Mouse (Mus musculus) limb, embryonic 12.5 days (tissue): Measurements from ENCODE around the gene Myo16. TPM values are rescaled to one million over a fixed set of nuclear protein-coding genes. Genes with fewer than 3 reads are reported as not detected.

ENCODE experiments used
- ATAC-seq: fragments of 200-750 bp; cut with Nextera tagmentation; 2 replicates; pipeline ENCODE4 v1.8.0; 2017; ENCODE audit warnings: low read depth, moderate TSS enrichment; ENCODE audit not compliant: insufficient number of reproducible peaks, insufficient read depth, low FRiP score, low TSS enrichment
- H3K27ac ChIP-seq: fragments of 300-500 bp; sonication (generic); 2 replicates; pipeline ENCODE4 v1.5.1; 2016; ENCODE audit warnings: mild to moderate bottlenecking, moderate library complexity
- H3K27me3 ChIP-seq: fragments of 300-500 bp; sonication (generic); 2 replicates; pipeline ENCODE4 v1.6.1; 2016; ENCODE audit warnings: mild to moderate bottlenecking, moderate library complexity
- H3K36me3 ChIP-seq: fragments of 300-500 bp; sonication (generic); 2 replicates; pipeline ENCODE4 v1.6.1; 2016; ENCODE audit warnings: mild to moderate bottlenecking, moderate library complexity
- H3K4me1 ChIP-seq: fragments of 300-500 bp; sonication (generic); replicated peaks from 2 replicates; pipeline ENCODE4 v1.6.1; 2016
- H3K4me2 ChIP-seq: fragments of 300-500 bp; sonication (generic); 2 replicates; pipeline ENCODE4 v1.6.1; 2016; ENCODE audit warnings: mild to moderate bottlenecking, moderate library complexity
- H3K4me3 ChIP-seq: fragments of 300-500 bp; sonication (generic); replicated peaks from 2 replicates; pipeline ENCODE4 v1.5.1; 2016; ENCODE audit warnings: mild to moderate bottlenecking
- H3K9ac ChIP-seq: fragments of 300-500 bp; sonication (generic); replicated peaks from 2 replicates; pipeline ENCODE4 v1.6.1; 2016; ENCODE audit warnings: mild to moderate bottlenecking, moderate library complexity
- H3K9me3 ChIP-seq: fragments of 300-500 bp; sonication (generic); 2 replicates; pipeline ENCODE4 v1.6.1; 2016; ENCODE audit warnings: mild to moderate bottlenecking, moderate library complexity
- WGBS: fragments of 180-500 bp; shearing (Covaris S2); methylation state at CpG from one replicate; pipeline ENCODE4 v1.1.7; 2016; 5-methylcytosine and 5-hydroxymethylcytosine counted together
- polyA plus RNA-seq: library from polyadenylated mRNA; unstranded; fragments of >200 nt; fragmentation: Nextera tagmentation; extraction: Ambion mirVana; gene quantifications from 2 replicates; pipeline ENCODE4 v1.2.1, GENCODE M21; 2016

Gene Myo16
- polyA plus RNA-seq, 1 experiment from 2014 or later: 0.50 TPM

- H3K36me3 ChIP-seq: no peaks in the 10 kb centered on the region
- no peaks in the 10 kb centered on the region for H3K9me3 ChIP-seq
- ATAC-seq: no peak
- whole genome bisulfite sequencing: 90% methylated on average over 3 of the region's 3 CpGs
- H3K4me3 ChIP-seq: no peak overlapping the region
- no peak overlapping the region for H3K27ac ChIP-seq
- no peak overlapping the region for H3K4me2 ChIP-seq
- H3K4me1 ChIP-seq: peaks cover 10% of the 10 kb centered on the region
- no peak overlapping the region for H3K9ac ChIP-seq
- H3K27me3 ChIP-seq: no peaks in the 10 kb centered on the region
These were observed 318.7 kb downstream of the Myo16 start for GRCm38 (mm10) chr8:10472371-10472770.

DNA sequence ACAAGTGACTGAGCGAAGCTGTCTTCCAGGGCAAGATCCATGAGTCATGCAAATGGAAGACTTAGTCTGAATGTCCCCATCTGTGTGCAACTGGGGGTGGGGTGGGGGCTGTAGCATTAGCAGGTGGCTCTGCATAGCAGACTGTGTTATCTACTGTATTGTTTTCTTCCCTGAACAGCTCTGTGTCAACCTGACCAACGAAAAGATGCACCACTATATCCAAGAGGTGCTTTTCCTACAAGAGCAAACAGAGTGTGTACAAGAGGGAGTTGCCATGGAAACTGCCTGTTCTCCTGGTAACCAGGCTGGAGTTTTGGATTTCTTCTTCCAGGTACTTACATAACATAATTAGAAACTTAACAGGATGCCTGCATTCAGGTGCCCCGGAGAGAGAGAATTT, 320.7 kb downstream of the Myo16 start:
- H3K4me2 ChIP-seq: no peak overlapping the region
- H3K36me3 ChIP-seq: no peaks in the 10 kb centered on the region
- H3K4me1 ChIP-seq: peaks cover 10% of the 10 kb centered on the region; the same call in 1 of the 2 replicates
- WGBS: 85% methylated on average over 3 of the region's 3 CpGs
- no peak for ATAC-seq
- no peak overlapping the region for H3K4me3 ChIP-seq
- H3K9me3 ChIP-seq: no peaks in the 10 kb centered on the region
- H3K27me3 ChIP-seq: no peaks in the 10 kb centered on the region
- H3K9ac ChIP-seq: no peak overlapping the region
- H3K27ac ChIP-seq: no peak overlapping the region

- 83% methylated on average over 10 of the region's 10 CpGs for WGBS
- Histone ChIP-seq H3K9ac (no peak overlapping the region), H3K27ac (no peak overlapping the region), H3K4me1 (no peaks in the 10 kb centered on the region), H3K9me3 (no peaks in the 10 kb centered on the region), H3K36me3 (no peaks in the 10 kb centered on the region), H3K4me2 (no peak overlapping the region), H3K4me3 (no peak overlapping the region), H3K27me3 (no peaks in the 10 kb centered on the region)
- ATAC-seq: no peak
These were observed 325.3 kb downstream of the Myo16 start for GRCm38 (mm10) chr8:10479059-10479458.

- no peak for ATAC-seq
- H3K27me3 ChIP-seq: no peaks in the 10 kb centered on the region
- 91% methylated on average over 8 of the region's 8 CpGs for WGBS
These were observed 327.1 kb downstream of the Myo16 start for GRCm38 (mm10) chr8:10480850-10481249.

GRCm38 (mm10) chr8:10482064-10482463, 328.4 kb downstream of the Myo16 start:
- H3K4me3 ChIP-seq: no peak overlapping the region
- ATAC-seq: no peak
- H3K27me3 ChIP-seq: no peaks in the 10 kb centered on the region
- no peaks in the 10 kb centered on the region for H3K4me1 ChIP-seq
- WGBS: 69% methylated on average over 5 of the region's 5 CpGs
- no peak overlapping the region for H3K9ac ChIP-seq
- no peak overlapping the region for H3K4me2 ChIP-seq
- no peaks in the 10 kb centered on the region for H3K9me3 ChIP-seq
- H3K27ac ChIP-seq: no peak overlapping the region
- H3K36me3 ChIP-seq: no peaks in the 10 kb centered on the region

More at GRCm38 (mm10) chr8:10480850-10481249, 327.1 kb downstream of the Myo16 start:
- no peaks in the 10 kb centered on the region for H3K4me1 ChIP-seq
- H3K27ac ChIP-seq: no peak overlapping the region
- no peak overlapping the region for H3K9ac ChIP-seq
- no peaks in the 10 kb centered on the region for H3K36me3 ChIP-seq
- no peak overlapping the region for H3K4me2 ChIP-seq
- H3K9me3 ChIP-seq: no peaks in the 10 kb centered on the region
- H3K4me3 ChIP-seq: no peak overlapping the region

GRCm38 (mm10) chr8:10482880-10483279, 329.2 kb downstream of the Myo16 start:
- Histone ChIP-seq H3K27me3 (no peaks in the 10 kb centered on the region), H3K9me3 (no peaks in the 10 kb centered on the region), H3K4me2 (no peak overlapping the region), H3K9ac (no peak overlapping the region), H3K36me3 (no peaks in the 10 kb centered on the region), H3K27ac (no peak overlapping the region), H3K4me3 (no peak overlapping the region), H3K4me1 (no peaks in the 10 kb centered on the region)
- ATAC-seq: no peak
- WGBS: 19% methylated on average over 1 of the region's 1 CpGs

DNA sequence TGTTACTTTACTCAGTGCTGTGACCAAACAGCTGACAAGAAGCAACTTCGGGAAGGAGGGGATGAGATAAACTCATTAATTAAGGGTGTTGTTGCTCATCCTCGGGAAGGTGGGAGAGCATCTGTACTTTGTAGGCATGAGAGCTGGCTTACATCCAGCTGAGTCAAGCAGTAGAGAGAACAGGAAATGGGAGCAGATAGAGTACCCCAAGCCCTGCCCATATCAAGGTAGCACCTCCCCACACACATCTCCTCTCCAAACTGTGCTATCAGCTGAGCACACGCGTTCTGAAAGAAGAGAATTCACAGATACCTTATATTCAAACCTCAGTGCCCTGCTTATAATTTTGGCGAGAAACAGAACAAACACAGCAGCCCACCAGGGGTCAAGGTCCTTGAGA, 330.1 kb downstream of the Myo16 start:
- Histone ChIP-seq H3K27ac (no peak overlapping the region), H3K4me2 (no peak overlapping the region), H3K4me1 (no peaks in the 10 kb centered on the region), H3K9me3 (no peaks in the 10 kb centered on the region), H3K27me3 (no peaks in the 10 kb centered on the region), H3K9ac (no peak overlapping the region), H3K36me3 (no peaks in the 10 kb centered on the region), H3K4me3 (no peak overlapping the region)
- 72% methylated on average over 5 of the region's 5 CpGs for WGBS
- ATAC-seq: no peak

- no peak for ATAC-seq
- 90% methylated on average over 10 of the region's 10 CpGs for WGBS
These were observed 336.2 kb downstream of the Myo16 start for GRCm38 (mm10) chr8:10489738-10490419.

DNA sequence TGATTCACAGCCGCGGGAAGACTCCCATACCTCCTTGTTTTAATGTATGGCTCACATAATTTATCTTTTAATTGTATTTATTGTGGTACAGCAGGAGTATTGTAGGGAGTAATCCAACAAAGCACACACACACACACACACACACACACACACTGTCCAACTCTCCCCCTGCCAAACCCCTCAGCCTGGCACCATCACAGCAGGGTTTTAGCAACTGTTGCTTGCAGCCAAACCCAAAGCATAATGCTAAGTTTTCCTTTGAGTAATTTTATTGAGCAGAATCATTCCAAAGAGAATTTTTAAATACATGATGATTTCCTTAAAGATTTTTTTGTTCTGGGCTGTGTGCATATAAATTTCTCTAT, 336.7 kb downstream of the Myo16 start:
- H3K4me2 ChIP-seq: no peak overlapping the region
- ATAC-seq: no peak
- 93% methylated on average over 2 of the region's 2 CpGs for WGBS

More at GRCm38 (mm10) chr8:10489738-10490419, 336.2 kb downstream of the Myo16 start:
- Histone ChIP-seq H3K4me3 (no peak overlapping the region), H3K27me3 (no peaks in the 10 kb centered on the region), H3K9me3 (no peaks in the 10 kb centered on the region), H3K27ac (no peak overlapping the region), H3K9ac (no peak overlapping the region), H3K36me3 (no peaks in the 10 kb centered on the region), H3K4me2 (no peak overlapping the region), H3K4me1 (no peaks in the 10 kb centered on the region)

DNA sequence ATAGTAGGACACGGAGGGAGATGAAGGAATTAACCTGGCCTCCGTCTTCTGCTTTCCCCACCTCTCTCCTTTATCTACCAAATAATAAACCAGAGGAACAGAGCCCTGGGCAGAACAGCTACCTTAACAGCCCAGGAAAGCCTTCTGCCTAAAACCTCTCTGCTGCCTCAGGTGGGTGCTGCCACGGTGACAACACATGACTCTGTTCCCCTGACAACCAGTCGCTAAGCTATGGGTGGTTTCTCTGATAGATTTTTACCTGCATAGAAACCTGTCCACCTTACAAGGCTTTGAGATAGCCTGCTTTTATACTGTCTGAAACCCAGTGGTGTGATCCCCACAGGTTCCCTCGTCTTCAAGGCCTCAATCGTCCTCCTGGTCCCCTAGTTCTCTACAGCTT, 337.2 kb downstream of the Myo16 start:
- H3K27me3 ChIP-seq: no peaks in the 10 kb centered on the region
- no peak overlapping the region for H3K4me3 ChIP-seq
- no peaks in the 10 kb centered on the region for H3K4me1 ChIP-seq
- no peaks in the 10 kb centered on the region for H3K36me3 ChIP-seq
- 0 out of 2 replicates have a peak, but pooled peaks cover under 1% of the 10 kb centered on the region for H3K9me3 ChIP-seq
- no peak overlapping the region for H3K27ac ChIP-seq
- no peak for ATAC-seq
- 77% methylated on average over 6 of the region's 6 CpGs for WGBS
- no peak overlapping the region for H3K9ac ChIP-seq
- H3K4me2 ChIP-seq: no peak overlapping the region

More for the DNA sequence above, 336.7 kb downstream of the Myo16 start:
- Histone ChIP-seq H3K36me3 (no peaks in the 10 kb centered on the region), H3K27me3 (no peaks in the 10 kb centered on the region), H3K9me3 (no peaks in the 10 kb centered on the region), H3K27ac (no peak overlapping the region), H3K9ac (no peak overlapping the region), H3K4me1 (no peaks in the 10 kb centered on the region), H3K4me3 (no peak overlapping the region)

DNA sequence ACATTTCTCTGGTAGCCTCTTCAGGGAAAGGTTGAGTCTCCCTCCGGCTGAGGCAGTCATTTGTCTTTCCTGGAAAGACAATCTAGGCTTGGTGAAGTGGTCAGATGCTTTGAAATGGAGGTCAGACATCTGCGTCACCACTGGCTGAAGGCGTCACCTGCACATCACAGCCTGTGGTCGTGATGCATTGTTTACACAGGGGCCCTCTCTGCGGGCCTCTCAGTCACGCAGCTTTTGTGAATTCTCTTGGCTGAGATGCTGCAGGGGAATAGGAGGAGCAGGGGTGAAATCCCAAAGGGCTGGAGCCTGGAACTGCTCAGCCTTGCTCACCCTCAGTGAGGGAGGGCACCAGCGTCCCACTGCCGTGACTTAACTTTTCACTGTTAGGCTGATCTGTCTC, 346.1 kb downstream of the Myo16 start:
- H3K36me3 ChIP-seq: no peaks in the 10 kb centered on the region
- H3K4me2 ChIP-seq: no peak overlapping the region
- H3K9ac ChIP-seq: no peak overlapping the region
- H3K27me3 ChIP-seq: no peaks in the 10 kb centered on the region
- no peak overlapping the region for H3K4me3 ChIP-seq
- WGBS: 27% methylated on average over 8 of the region's 8 CpGs
- peaks cover 9% of the 10 kb centered on the region; the same call in 1 of the 2 replicates for H3K9me3 ChIP-seq
- H3K4me1 ChIP-seq: no peaks in the 10 kb centered on the region
- H3K27ac ChIP-seq: no peak overlapping the region
- no peak for ATAC-seq

- Histone ChIP-seq H3K9ac (no peak overlapping the region), H3K27ac (no peak overlapping the region), H3K4me1 (no peaks in the 10 kb centered on the region), H3K27me3 (no peaks in the 10 kb centered on the region), H3K36me3 (no peaks in the 10 kb centered on the region), H3K4me2 (no peak overlapping the region), H3K4me3 (no peak overlapping the region), H3K9me3 (peaks cover 9% of the 10 kb centered on the region; the same call in 1 of the 2 replicates)
- ATAC-seq: no peak
- 82% methylated on average over 6 of the region's 6 CpGs for WGBS
These were observed 346.8 kb downstream of the Myo16 start for GRCm38 (mm10) chr8:10500465-10500864.
